Mouse (Mus musculus) erythroblast, embryonic 14.5 days (primary cell): ENCODE results near the gene Zdhhc18.

ENCODE experiments used
- GATA1 ChIP-seq: IDR thresholded peaks from 2 replicates; pipeline ENCODE4 v1.6.1; 2012; ENCODE audit warnings: low read length, inconsistent platforms, mixed read lengths
- TAL1 ChIP-seq: IDR thresholded peaks from 3 replicates; pipeline ENCODE4 v1.6.1; 2012; ENCODE audit warnings: low read length, inconsistent platforms, mixed read lengths

DNA sequence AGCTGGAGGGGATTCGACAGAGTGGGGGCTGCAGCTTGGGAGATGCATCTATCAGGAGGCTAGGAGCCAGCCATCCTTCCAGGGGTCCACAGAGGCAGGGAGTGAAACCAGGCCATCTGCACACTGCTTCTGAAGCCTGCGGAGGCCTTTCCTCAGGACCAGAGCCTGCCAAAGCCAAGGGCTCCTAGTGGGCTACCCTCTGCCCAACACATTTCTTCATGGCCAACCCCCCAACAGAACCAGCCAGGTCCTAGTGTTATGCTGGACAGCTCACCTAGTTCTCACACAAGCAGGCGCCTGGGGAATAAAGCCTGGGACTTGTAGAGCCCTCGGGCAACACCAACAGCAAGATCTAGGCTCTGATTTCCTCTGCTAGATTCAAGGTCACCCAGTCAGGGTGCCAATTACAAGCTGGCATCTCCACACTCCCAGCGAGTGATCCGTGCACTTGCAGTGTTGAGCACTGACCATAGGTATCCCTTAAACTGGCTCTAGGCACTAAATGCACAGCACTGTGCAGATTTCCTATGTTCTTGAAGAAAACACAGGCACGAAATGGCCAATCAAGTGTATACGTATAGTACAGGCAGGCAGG, 19.5 kb downstream of the Zdhhc18 start:
- TF ChIP-seq TAL1 (no peak), GATA1 (no peak)
